Mouse (Mus musculus) heart, embryonic 14.5 days (tissue): Measurements from ENCODE around the gene Sun2. TPM values are rescaled to one million over a fixed set of nuclear protein-coding genes. Genes with fewer than 3 reads are reported as not detected.
A peak's percentile ranks its signal among the peaks of the same experiment; 100 is the strongest.

Experiments used
- ATAC-seq: fragments of 200-750 bp; cut with Nextera tagmentation; 2 replicates; pipeline ENCODE4 v1.8.0; 2017; ENCODE audit warnings: low read depth, moderate TSS enrichment; ENCODE audit not compliant: insufficient number of reproducible peaks, insufficient read depth, low FRiP score
- H3K27ac ChIP-seq, 2 experiments: fragments of 200-500 bp in 1 of 2; fragments of 300-500 bp in 1 of 2; sonication (generic) in 1 of 2; replicated peaks in 1 of 2; 2 replicates each; pipeline ENCODE4 v1.5.1; 2012 to 2014; ENCODE audit warnings: low read depth in 2 of 2, low read length in 2 of 2, control low read depth in 1 of 2, mild to moderate bottlenecking in 1 of 2, mixed read lengths in 1 of 2; ENCODE audit not compliant: control insufficient read depth in 1 of 2, insufficient read depth in 1 of 2
- H3K27me3 ChIP-seq: fragments of 300-500 bp; sonication (generic); 2 replicates; pipeline ENCODE4 v1.6.1; 2014; ENCODE audit warnings: mild to moderate bottlenecking, low read length, control low read depth; ENCODE audit not compliant: control insufficient read depth, insufficient read depth
- H3K36me3 ChIP-seq: fragments of 300-500 bp; sonication (generic); 2 replicates; pipeline ENCODE4 v1.6.1; 2014; ENCODE audit warnings: mild to moderate bottlenecking, control low read depth, low read length, mixed read lengths; ENCODE audit not compliant: control insufficient read depth, insufficient read depth
- H3K4me1 ChIP-seq, 2 experiments: fragments of 200-500 bp in 1 of 2; fragments of 300-500 bp in 1 of 2; sonication (generic) in 1 of 2; 2 replicates each; pipeline ENCODE4 v1.6.1; 2012 to 2014; ENCODE audit warnings: low read length in 2 of 2, control low read depth in 1 of 2, mixed read lengths in 1 of 2; ENCODE audit not compliant: control insufficient read depth in 2 of 2, insufficient read depth in 2 of 2
- H3K4me2 ChIP-seq: fragments of 300-500 bp; sonication (generic); 2 replicates; pipeline ENCODE4 v1.6.1; 2014; ENCODE audit warnings: mild to moderate bottlenecking, low read length
- H3K4me3 ChIP-seq, 2 experiments: fragments of 200-500 bp in 1 of 2; fragments of 300-500 bp in 1 of 2; sonication (generic) in 1 of 2; 2 replicates each; pipeline ENCODE4 v1.5.1; 2012 to 2014; ENCODE audit warnings: low read length in 2 of 2, mild to moderate bottlenecking in 2 of 2, control low read depth in 1 of 2, low read depth in 1 of 2, moderate library complexity in 1 of 2; ENCODE audit not compliant: control insufficient read depth in 1 of 2, insufficient read depth in 1 of 2
- H3K9ac ChIP-seq: fragments of 300-500 bp; sonication (generic); 2 replicates; pipeline ENCODE4 v1.6.1; 2014; ENCODE audit warnings: mild to moderate bottlenecking, low read length
- H3K9me3 ChIP-seq: fragments of 300-500 bp; sonication (generic); 2 replicates; pipeline ENCODE4 v1.6.1; 2016; ENCODE audit warnings: low read length, control low read depth; ENCODE audit not compliant: control insufficient read depth
- WGBS: fragments of 180-500 bp; shearing (Covaris S2); extraction: QIAGEN DNeasy Blood & Tissue Kit; methylation state at CpG from one replicate; pipeline ENCODE4 v1.1.7; 2014; 5-methylcytosine and 5-hydroxymethylcytosine counted together
- polyA plus RNA-seq: library from polyadenylated mRNA; unstranded; fragments of >200 nt; fragmentation: Nextera tagmentation; extraction: Ambion mirVana; gene quantifications from 2 replicates; pipeline ENCODE4 v1.2.1, GENCODE M21; 2014

The Sun2 gene
- polyA plus RNA-seq, 1 experiment from 2014 or later, result 7.7 TPM

- H3K27me3 ChIP-seq, result no peaks in the 10 kb centered on the region
- 75% methylated on average over 4 of the region's 4 CpGs for WGBS
- H3K4me1 ChIP-seq, result no peaks in the 10 kb centered on the region
- no peak overlapping the region for H3K27ac ChIP-seq
- no peak for ATAC-seq
- no peak overlapping the region for H3K4me2 ChIP-seq
- peaks cover 79% of the 10 kb centered on the region for H3K36me3 ChIP-seq
- H3K9ac ChIP-seq, result no peak overlapping the region
- no peak overlapping the region for H3K4me3 ChIP-seq
- H3K9me3 ChIP-seq, result no peaks in the 10 kb centered on the region
Measured at GRCm38 (mm10) chr15:79720796-79721195, 21.5 kb downstream of the Sun2 start.

DNA sequence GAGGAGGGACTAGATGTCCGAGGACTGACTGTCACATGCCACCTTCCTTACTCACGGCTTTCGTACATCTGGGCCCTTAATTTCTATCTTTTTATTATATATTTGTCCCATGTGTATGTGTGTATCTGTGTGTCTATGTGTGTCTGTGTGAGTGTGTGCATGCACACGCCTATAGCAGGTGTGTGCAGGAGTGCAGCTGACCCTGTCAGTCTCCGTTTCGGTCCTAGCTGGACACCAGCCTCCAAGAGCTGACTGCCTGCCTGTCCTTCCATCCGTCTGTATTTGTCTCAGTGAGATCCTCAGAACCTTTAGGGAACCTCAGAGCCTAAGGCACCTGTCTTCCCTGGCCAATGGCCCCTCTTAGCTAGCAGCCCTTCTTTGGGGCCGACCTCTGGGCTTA lies 22.1 kb downstream of the Sun2 start:
- no peaks in the 10 kb centered on the region for H3K4me1 ChIP-seq
- no peaks in the 10 kb centered on the region for H3K27me3 ChIP-seq
- no peak overlapping the region for H3K27ac ChIP-seq
- no peak overlapping the region for H3K4me3 ChIP-seq
- peaks cover 79% of the 10 kb centered on the region for H3K36me3 ChIP-seq
- WGBS, result 91% methylated on average over 8 of the region's 8 CpGs
- ATAC-seq, result no peak
- H3K4me2 ChIP-seq, result no peak overlapping the region
- no peak overlapping the region for H3K9ac ChIP-seq
- no peaks in the 10 kb centered on the region for H3K9me3 ChIP-seq

DNA sequence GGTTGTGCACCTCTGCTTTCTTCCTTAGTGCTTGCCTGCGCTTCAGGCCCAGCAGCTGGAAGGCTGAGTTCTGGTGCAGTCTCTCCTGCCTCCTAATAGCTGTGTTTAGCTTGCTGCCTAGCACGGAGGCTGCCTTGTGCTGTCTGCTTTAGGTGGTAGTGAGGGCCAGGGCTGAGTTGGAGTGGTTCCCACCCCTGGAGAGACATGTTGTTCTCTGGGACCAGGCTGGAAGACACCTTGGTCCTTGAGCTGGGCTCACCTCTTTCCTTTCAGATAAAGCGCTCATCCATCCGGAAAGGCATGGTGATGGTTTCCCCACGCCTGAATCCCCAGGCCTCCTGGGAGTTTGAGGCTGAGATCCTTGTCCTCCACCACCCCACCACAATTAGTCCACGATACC lies 25.6 kb downstream of the Sun2 start:
- 93% methylated on average over 6 of the region's 6 CpGs for WGBS
- Histone ChIP-seq H3K9ac (no peak overlapping the region), H3K9me3 (no peaks in the 10 kb centered on the region), H3K4me1 (no peaks in the 10 kb centered on the region), H3K4me3 (no peak overlapping the region), H3K4me2 (no peak overlapping the region), H3K36me3 (peaks cover 93% of the 10 kb centered on the region), H3K27ac (no peak overlapping the region), H3K27me3 (no peaks in the 10 kb centered on the region)
- ATAC-seq, result no peak

- ATAC-seq, result no peak
- Histone ChIP-seq H3K4me1 (no peaks in the 10 kb centered on the region), H3K9ac (no peak overlapping the region), H3K4me3 (no peak overlapping the region), H3K27ac (no peak overlapping the region), H3K27me3 (no peaks in the 10 kb centered on the region), H3K4me2 (no peak overlapping the region), H3K36me3 (peaks cover 96% of the 10 kb centered on the region), H3K9me3 (no peaks in the 10 kb centered on the region)
- WGBS, result 93% methylated on average over 7 of the region's 7 CpGs
Measured at GRCm38 (mm10) chr15:79715646-79716045, 26.7 kb downstream of the Sun2 start.

GRCm38 (mm10) chr15:79708229-79708822 lies 34.0 kb downstream of the Sun2 start:
- Histone ChIP-seq H3K9me3 (no peaks in the 10 kb centered on the region), H3K4me2 (no peak overlapping the region), H3K27ac (no peak overlapping the region), H3K4me3 (no peak overlapping the region), H3K27me3 (no peaks in the 10 kb centered on the region), H3K9ac (no peak overlapping the region), H3K4me1 (no peaks in the 10 kb centered on the region), H3K36me3 (peaks cover 63% of the 10 kb centered on the region)
- ATAC-seq, result no peak
- WGBS, result 88% methylated on average over 5 of the region's 5 CpGs

GRCm38 (mm10) chr15:79706603-79707214 lies 35.6 kb downstream of the Sun2 start:
- Histone ChIP-seq H3K36me3 (peaks cover 47% of the 10 kb centered on the region), H3K4me2 (no peak overlapping the region), H3K27ac (no peak overlapping the region), H3K4me1 (no peaks in the 10 kb centered on the region), H3K9me3 (no peaks in the 10 kb centered on the region), H3K27me3 (no peaks in the 10 kb centered on the region), H3K4me3 (no peak overlapping the region), H3K9ac (0 out of 2 replicates have a peak overlapping the region, but pooled peaks have one; percentile 48)
- 73% methylated on average over 17 of the region's 17 CpGs for whole genome bisulfite sequencing
- no peak for ATAC-seq

- H3K4me2 ChIP-seq, result no peak overlapping the region
- WGBS, result 74% methylated on average over 9 of the region's 9 CpGs
- no peak overlapping the region for H3K9ac ChIP-seq
- H3K4me1 ChIP-seq, result peaks cover 6 to 11% of the 10 kb centered on the region in 2 experiments; a peak in 3 of 4 replicates
- no peak overlapping the region for H3K4me3 ChIP-seq
- H3K36me3 ChIP-seq, result peaks cover 10% of the 10 kb centered on the region
- ATAC-seq, result no peak
- no peaks in the 10 kb centered on the region for H3K9me3 ChIP-seq
- no peak overlapping the region; a peak in 1 of 4 replicates for H3K27ac ChIP-seq
- no peaks in the 10 kb centered on the region for H3K27me3 ChIP-seq
Measured at GRCm38 (mm10) chr15:79697558-79698187, 44.7 kb downstream of the Sun2 start.
